30 mouse cellular contexts compared by ENCODE assay signal in the genomic region with DNA sequence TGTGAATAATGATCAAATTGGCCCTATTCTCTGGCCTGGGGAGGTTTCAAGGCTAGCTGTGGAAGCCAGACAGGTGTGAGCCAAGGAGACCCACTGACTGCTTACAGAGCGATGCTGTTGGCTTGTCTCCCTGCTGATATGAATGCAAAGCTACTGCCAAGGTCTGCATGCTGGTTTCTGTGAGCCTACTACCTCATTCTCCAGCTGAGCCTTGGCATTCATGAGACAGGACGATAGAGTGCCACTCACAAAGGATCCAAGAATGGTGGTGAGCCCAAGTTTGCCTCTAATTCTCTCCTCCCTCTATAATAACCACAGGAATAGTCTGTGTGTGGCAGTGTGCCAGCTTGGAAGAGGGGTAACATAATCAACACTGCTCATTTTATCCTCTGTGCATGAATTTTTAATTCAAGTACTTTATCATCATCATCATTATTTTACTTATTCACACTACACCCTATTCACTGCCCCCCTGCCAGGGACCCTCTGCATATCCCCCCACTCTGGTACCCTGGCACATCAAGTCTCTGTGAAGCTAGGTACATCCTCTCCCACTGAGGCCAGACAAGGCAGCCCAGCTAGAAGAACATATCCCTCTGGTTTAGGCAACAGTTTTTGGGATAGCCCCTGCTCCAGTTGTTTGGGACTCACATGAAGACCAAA.
DNase-seq lines count a peak whose midpoint lies in the region; ATAC-seq and TF ChIP-seq lines count a peak whose summit lies in the region.
"Had no signal": no experiment of that assay in that cellular context is flagged by ENCODE, and none has a peak within 500 bp of the region (broad histone marks: within the 10 kb centered on the region; RNA-seq: fewer than 3 reads in every experiment).

No protein-coding gene starts in this region.

- H3K9ac ChIP-seq in hindbrain, embryonic 15.5 days, result no peak overlapping the region
- H3K9ac ChIP-seq in hindbrain, embryonic 12.5 days, result no peak overlapping the region
- no peak overlapping the region for H3K9ac ChIP-seq in midbrain, postnatal 0 days (replicated peaks; ENCODE audit: low read length, poor library complexity, severe bottlenecking)
- no peak overlapping the region for H3K9ac ChIP-seq in midbrain, embryonic 16.5 days (ENCODE audit: low read depth, low read length)
- H3K9ac ChIP-seq in neural tube, embryonic 15.5 days (replicated peaks), result no peak overlapping the region
- H3K9ac ChIP-seq: embryonic facial prominence, embryonic 13.5 days; heart, embryonic 13.5 days; intestine, embryonic 15.5 days; liver, embryonic 14.5 days; neural tube, embryonic 13.5 days; stomach, embryonic 15.5 days had no signal

- peak; percentile 66 for ATAC-seq in hindbrain, embryonic 15.5 days (ENCODE audit: low FRiP score, low read depth)
- ATAC-seq in hindbrain, embryonic 12.5 days (ENCODE audit: low FRiP score), result no peak
- ATAC-seq in midbrain, postnatal 0 days (ENCODE audit: low FRiP score), result no peak
- no peak for ATAC-seq in midbrain, embryonic 16.5 days
- peak; percentile 59; the same call in 1 of the 2 replicates for ATAC-seq in neural tube, embryonic 15.5 days (ENCODE audit: low FRiP score)
- ATAC-seq: intestine, embryonic 15.5 days; Patski had no signal

- no peak overlapping the region for H3K4me2 ChIP-seq in hindbrain, embryonic 15.5 days
- no peak overlapping the region for H3K4me2 ChIP-seq in hindbrain, embryonic 12.5 days (replicated peaks)
- no peak overlapping the region for H3K4me2 ChIP-seq in midbrain, postnatal 0 days (ENCODE audit: low read depth, low read length, poor library complexity, severe bottlenecking)
- H3K4me2 ChIP-seq in midbrain, embryonic 16.5 days (ENCODE audit: low read length), result no peak overlapping the region
- no peak overlapping the region for H3K4me2 ChIP-seq in neural tube, embryonic 15.5 days
- H3K4me2 ChIP-seq: embryonic facial prominence, embryonic 13.5 days; heart, embryonic 13.5 days; intestine, embryonic 15.5 days; neural tube, embryonic 13.5 days; stomach, embryonic 15.5 days had no signal

- TF ChIP-seq CTCF in midbrain, postnatal 0 days (IDR thresholded peaks at IDR 0.05), result no peak

- no peaks in the 10 kb centered on the region for H3K36me3 ChIP-seq in hindbrain, embryonic 15.5 days
- H3K36me3 ChIP-seq in hindbrain, embryonic 12.5 days, result peaks cover 9% of the 10 kb centered on the region; the same call in 1 of the 2 replicates
- no peaks in the 10 kb centered on the region for H3K36me3 ChIP-seq in midbrain, postnatal 0 days (ENCODE audit: insufficient read depth, low read length)
- no peaks in the 10 kb centered on the region for H3K36me3 ChIP-seq in midbrain, embryonic 16.5 days (ENCODE audit: control insufficient read depth, insufficient read depth, low read length)
- H3K36me3 ChIP-seq in neural tube, embryonic 15.5 days, result no peaks in the 10 kb centered on the region
- H3K36me3 ChIP-seq: G1E; intestine, embryonic 15.5 days; stomach, embryonic 15.5 days had no signal

- H3K4me3 ChIP-seq in hindbrain, embryonic 15.5 days, result no peak overlapping the region
- no peak overlapping the region for H3K4me3 ChIP-seq in hindbrain, embryonic 12.5 days
- no peak overlapping the region for H3K4me3 ChIP-seq in midbrain, postnatal 0 days (ENCODE audit: low read depth, low read length)
- H3K4me3 ChIP-seq in midbrain, embryonic 16.5 days (ENCODE audit: low read depth, low read length), result no peak overlapping the region
- H3K4me3 ChIP-seq in neural tube, embryonic 15.5 days (replicated peaks), result no peak overlapping the region
- H3K4me3 ChIP-seq: embryonic facial prominence, embryonic 13.5 days; heart, embryonic 13.5 days; intestine, embryonic 15.5 days; myocyte; neural tube, embryonic 13.5 days; stomach, embryonic 15.5 days had no signal

- H3K27ac ChIP-seq in hindbrain, embryonic 15.5 days (replicated peaks), result no peak overlapping the region
- H3K27ac ChIP-seq in hindbrain, embryonic 12.5 days, result no peak overlapping the region
- no peak overlapping the region for H3K27ac ChIP-seq in midbrain, postnatal 0 days (ENCODE audit: low read depth, low read length)
- H3K27ac ChIP-seq in midbrain, embryonic 16.5 days (ENCODE audit: low read length), result no peak overlapping the region
- H3K27ac ChIP-seq in neural tube, embryonic 15.5 days (replicated peaks), result no peak overlapping the region
- H3K27ac ChIP-seq: embryonic facial prominence, embryonic 13.5 days; heart, embryonic 13.5 days; intestine, embryonic 15.5 days; kidney, postnatal 0 days; liver, embryonic 14.5 days; macrophage; neural tube, embryonic 13.5 days; stomach, embryonic 15.5 days had no signal

- DNase-seq in cerebellum, postnatal 14 days, result peak; percentile 6 to 43
- no peak for DNase-seq in cerebellum, adult 9-11 months
- peak; percentile 42 for DNase-seq in midbrain, postnatal 0 days (ENCODE audit: low spot score)
- no peak for DNase-seq in embryo, embryonic 11 days
- DNase-seq: adrenal gland, postnatal 14 days; cerebellum, adult 18-20 months; gastrocnemius, postnatal 10 days; heart, postnatal 10 days; kidney, adult 2 months; kidney, postnatal 4 days; liver; lung, adult 2 months; lung, postnatal 10 days; midbrain, embryonic 14.5 days; right cerebral cortex, postnatal 25 days had no signal

- 64% methylated on average over 2 of the region's 2 CpGs for WGBS in hindbrain, embryonic 15.5 days
- WGBS in hindbrain, embryonic 12.5 days, result 85% methylated on average over 2 of the region's 2 CpGs
- WGBS in midbrain, postnatal 0 days, result 72% methylated on average over 2 of the region's 2 CpGs
- 76% methylated on average over 2 of the region's 2 CpGs for WGBS in midbrain, embryonic 16.5 days
- 69% methylated on average over 2 of the region's 2 CpGs for WGBS in neural tube, embryonic 15.5 days

- H3K9me3 ChIP-seq in hindbrain, embryonic 15.5 days, result no peaks in the 10 kb centered on the region
- H3K9me3 ChIP-seq in hindbrain, embryonic 12.5 days (replicated peaks), result no peaks in the 10 kb centered on the region
- H3K9me3 ChIP-seq in midbrain, postnatal 0 days (ENCODE audit: low read length), result no peaks in the 10 kb centered on the region
- no peaks in the 10 kb centered on the region for H3K9me3 ChIP-seq in midbrain, embryonic 16.5 days (replicated peaks; ENCODE audit: control insufficient read depth, low read length, poor library complexity, severe bottlenecking)
- H3K9me3 ChIP-seq in neural tube, embryonic 15.5 days (replicated peaks), result no peaks in the 10 kb centered on the region
- H3K9me3 ChIP-seq: embryonic facial prominence, embryonic 13.5 days; heart, embryonic 13.5 days; intestine, embryonic 15.5 days; neural tube, embryonic 13.5 days; stomach, embryonic 15.5 days had no signal

- no peaks in the 10 kb centered on the region for H3K4me1 ChIP-seq in hindbrain, embryonic 15.5 days (replicated peaks)
- H3K4me1 ChIP-seq in hindbrain, embryonic 12.5 days, result no peaks in the 10 kb centered on the region
- H3K4me1 ChIP-seq in midbrain, postnatal 0 days (ENCODE audit: insufficient read depth, low read length), result no peaks in the 10 kb centered on the region
- no peaks in the 10 kb centered on the region for H3K4me1 ChIP-seq in midbrain, embryonic 16.5 days (ENCODE audit: control insufficient read depth, insufficient read depth, low read length)
- H3K4me1 ChIP-seq in neural tube, embryonic 15.5 days, result no peaks in the 10 kb centered on the region
- H3K4me1 ChIP-seq: embryonic facial prominence, embryonic 13.5 days; heart, embryonic 13.5 days; intestine, embryonic 15.5 days; neural tube, embryonic 13.5 days; stomach, embryonic 15.5 days had no signal

- no peaks in the 10 kb centered on the region for H3K27me3 ChIP-seq in hindbrain, embryonic 15.5 days
- no peaks in the 10 kb centered on the region for H3K27me3 ChIP-seq in hindbrain, embryonic 12.5 days
- H3K27me3 ChIP-seq in midbrain, postnatal 0 days (ENCODE audit: insufficient read depth, low read length), result no peaks in the 10 kb centered on the region
- no peaks in the 10 kb centered on the region for H3K27me3 ChIP-seq in midbrain, embryonic 16.5 days (ENCODE audit: control insufficient read depth, insufficient read depth, low read depth, low read length)
- no peaks in the 10 kb centered on the region for H3K27me3 ChIP-seq in neural tube, embryonic 15.5 days (replicated peaks)
- H3K27me3 ChIP-seq: embryonic facial prominence, embryonic 13.5 days; heart, embryonic 13.5 days; intestine, embryonic 15.5 days; neural tube, embryonic 13.5 days; Patski; stomach, embryonic 15.5 days had no signal

Comparison
In these comparisons a context has a peak if more than half of its experiments do, and no peak if none do; other contexts are left out.
1. DNase-seq: peak in cerebellum, postnatal 14 days (2 of 2) and midbrain, postnatal 0 days (single experiment); none in cerebellum, adult 9-11 months (single experiment) and embryo, embryonic 11 days (single experiment).
2. ATAC-seq: peak in hindbrain, embryonic 15.5 days (single experiment) and neural tube, embryonic 15.5 days (single experiment); none in hindbrain, embryonic 12.5 days (single experiment), midbrain, postnatal 0 days (single experiment) and midbrain, embryonic 16.5 days (single experiment).